Mouse (Mus musculus): Measurements from ENCODE around the gene Cd248.
"Not testable (repeated sequence)": the region's sequence is repeated elsewhere in the genome, so short reads cannot be mapped to it uniquely, and the experiment has no call there.

Cd248 gene

GRCm38 (mm10) chr19:5072389-5073019 lies 4.6 kb downstream of the Cd248 start:
- CTCF ChIA-PET = interaction anchor here (0.6 kb wide), 1 partner anchor 68 kb away, joined by 3 read pairs; no protein-coding TSS in a partner anchor

GRCm38 (mm10) chr19:5073028-5073427 lies 5.2 kb downstream of the Cd248 start:
- CTCF ChIA-PET = no interaction called here

- CTCF ChIA-PET = interaction anchor here (0.5 to 0.6 kb wide), 2 partner anchors 44 to 183 kb away, joined by 3 read pairs; no protein-coding TSS in a partner anchor
These were observed 5.6 kb downstream of the Cd248 start for GRCm38 (mm10) chr19:5073518-5073917.

DNA sequence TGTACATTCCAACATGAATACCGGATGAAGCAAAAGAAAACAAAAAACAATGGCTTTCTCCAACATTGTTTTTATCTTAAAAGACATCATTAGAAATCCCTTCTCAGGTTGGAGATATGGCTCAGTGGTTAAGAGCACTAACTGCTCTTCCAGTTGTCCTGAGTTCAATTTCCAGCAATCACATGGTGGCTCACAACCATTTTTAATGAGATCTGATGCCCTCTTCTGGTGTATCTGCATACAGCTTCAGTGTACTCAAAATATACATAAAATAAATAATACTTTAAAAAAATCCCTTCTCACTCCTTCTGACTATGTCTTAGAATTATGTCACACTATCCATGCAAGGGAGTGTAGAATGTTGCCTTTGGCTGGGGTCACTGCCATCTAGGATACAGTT lies 11.4 kb downstream of the Cd248 start:
- CTCF ChIA-PET = interaction anchor here (0.7 to 0.9 kb wide), 2 partner anchors 59 to 62 kb away, joined by 4 to 6 read pairs; no protein-coding TSS in a partner anchor

DNA sequence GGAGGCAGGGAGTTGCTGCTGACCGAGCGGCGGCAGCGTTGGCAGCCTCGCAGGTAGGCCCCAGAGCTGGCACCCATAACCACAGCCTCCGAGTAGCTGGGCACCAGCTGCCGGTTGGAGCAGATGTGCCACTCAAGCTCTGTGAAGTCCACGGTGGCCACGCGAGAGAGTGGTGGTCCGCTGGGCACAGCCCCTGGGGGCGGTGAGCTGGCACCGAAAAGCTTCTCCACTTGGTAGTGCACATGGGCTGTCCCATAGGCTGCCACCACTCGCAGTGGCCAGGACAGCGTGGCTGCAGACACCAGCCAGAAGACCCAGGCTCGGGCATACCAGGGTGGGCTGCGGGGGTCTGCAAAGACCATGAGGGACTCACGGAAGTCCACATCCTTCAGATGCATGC lies 14.1 kb downstream of the Cd248 start:
- CTCF ChIA-PET = interaction anchor here (0.5 kb wide), 2 partner anchors 487 to 602 kb away, joined by 3 to 4 read pairs; no protein-coding TSS in a partner anchor

DNA sequence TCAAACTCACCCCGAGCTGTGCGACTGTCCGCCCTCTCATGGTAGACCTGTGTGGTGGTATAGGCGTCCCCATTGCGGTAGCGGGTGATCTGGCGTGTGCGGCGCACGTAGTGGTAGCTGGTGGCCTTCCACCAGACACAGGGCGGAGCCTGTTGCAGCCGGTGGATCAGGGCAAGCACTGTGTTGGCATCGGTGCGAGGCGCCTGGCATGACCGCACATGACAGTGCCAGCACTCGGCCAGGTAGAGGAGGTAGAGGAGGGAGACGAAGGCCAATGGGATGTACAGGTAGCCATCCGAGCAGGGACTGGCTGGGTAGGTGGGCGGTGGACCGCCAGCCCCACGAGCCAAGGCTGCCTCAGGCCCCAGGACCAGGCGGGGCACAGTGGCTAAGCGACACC lies 14.7 kb downstream of the Cd248 start:
- CTCF ChIA-PET = interaction anchor here (0.5 kb wide), 1 partner anchor 602 kb away, joined by 4 read pairs; no protein-coding TSS in a partner anchor

DNA sequence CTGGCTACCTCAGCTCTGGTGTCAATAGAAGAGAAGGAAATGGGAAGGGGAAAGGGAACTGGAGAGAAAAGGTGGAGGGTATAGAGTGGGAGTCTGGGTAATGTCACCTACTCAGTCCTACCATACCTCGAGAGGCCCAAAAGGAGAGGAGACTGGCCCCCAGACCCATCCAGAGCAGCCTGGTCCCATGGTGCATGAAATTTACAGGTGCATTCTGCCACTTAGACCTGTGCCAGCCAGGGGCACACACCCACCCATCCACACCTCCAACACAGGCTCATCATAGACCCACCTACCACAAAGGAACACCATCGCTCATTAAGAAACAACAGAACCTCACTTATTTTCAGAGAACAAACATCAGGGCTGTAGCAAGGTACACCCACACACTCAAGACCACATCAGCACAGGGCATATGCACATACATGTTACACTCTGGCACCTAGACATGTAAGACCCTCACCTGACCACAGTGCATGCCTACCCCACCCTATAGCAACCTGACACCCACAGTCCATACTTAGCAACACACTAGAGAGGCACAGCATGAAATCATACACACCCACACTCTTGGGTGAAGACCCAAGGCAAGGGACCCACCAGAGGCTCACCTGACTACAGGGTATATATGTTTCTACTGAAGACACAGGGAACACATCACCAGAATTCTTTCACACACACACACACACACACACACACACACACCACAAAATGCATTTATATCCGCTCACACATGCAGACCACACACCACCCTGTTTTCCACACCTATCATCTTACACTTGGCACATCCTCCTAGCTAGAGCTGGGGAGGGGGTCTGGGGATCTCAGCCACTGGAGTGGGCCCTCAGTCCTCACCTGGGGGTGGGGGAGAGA lies 16.3 kb downstream of the Cd248 start:
- CTCF ChIA-PET = interaction anchor here (0.5 kb wide), 1 partner anchor 106 kb away, joined by 16 read pairs; no protein-coding TSS in a partner anchor

GRCm38 (mm10) chr19:5084834-5085144 lies 16.9 kb downstream of the Cd248 start:
- CTCF ChIA-PET = no interaction called here

GRCm38 (mm10) chr19:5085145-5085863 lies 17.4 kb downstream of the Cd248 start, which contains the start of gene Tmem151a:
Gene Tmem151a, minus strand, starts transcription at chr19:5085531.
- CTCF ChIA-PET = no interaction called here

DNA sequence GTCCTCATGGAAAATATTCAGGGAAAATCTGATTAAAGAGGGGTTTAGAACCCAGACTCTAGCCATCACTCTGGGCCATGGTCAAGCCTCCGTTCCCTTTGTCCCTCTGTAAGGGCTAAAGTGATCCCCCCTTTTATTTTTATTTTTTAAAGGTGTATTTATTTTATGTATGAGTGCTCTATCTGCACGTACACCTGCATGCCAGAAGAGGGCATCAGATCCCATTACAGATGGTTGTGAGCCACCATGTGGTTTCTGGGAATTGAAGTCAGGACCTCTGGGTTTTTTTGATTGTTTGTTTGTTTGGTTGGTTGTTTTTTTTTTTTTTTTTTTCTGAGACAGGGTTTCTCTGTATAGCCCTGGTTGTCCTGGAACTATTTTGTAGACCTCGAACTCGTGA lies 18.7 kb downstream of the Cd248 start:
- CTCF ChIA-PET = not testable (repeated sequence)

DNA sequence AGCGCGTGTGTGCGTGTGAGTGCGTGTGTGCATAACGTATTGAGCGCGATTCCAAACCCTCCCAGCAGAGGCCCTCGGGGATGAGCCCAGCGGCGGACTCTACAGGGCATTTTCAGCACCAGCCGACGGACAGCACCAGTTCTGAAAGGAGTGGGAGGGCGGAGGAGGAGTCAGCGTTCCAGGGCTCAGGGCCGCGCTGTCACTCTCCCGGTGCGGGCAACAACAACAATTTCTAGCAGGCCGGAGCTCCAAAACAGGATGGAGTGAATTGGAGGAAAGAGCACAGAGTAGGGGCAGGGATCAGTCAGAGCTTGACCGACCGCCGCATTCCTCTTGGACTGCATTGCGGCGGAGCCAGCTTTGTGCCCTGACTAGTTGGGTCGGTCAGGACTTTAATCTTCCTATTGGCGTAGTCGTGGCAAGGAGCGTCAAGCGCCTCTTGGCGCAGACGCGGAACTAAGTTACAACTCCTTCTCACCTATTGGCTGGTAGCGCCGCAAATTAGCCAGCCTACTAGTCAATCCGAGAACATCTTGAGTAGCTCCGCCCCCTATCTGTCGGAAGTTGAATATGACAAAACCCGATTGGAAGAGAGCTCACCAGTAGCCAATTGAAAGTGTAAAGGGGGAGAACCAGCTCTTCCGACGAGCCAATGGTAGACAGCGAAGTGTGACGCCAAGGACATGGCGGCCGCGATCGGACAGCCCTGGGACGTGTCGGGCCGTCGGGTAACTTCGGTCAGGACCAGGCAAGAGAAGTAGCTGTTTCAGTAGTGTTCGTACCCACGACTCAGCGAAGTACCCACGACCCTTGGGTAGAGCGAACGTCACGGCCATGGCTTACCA lies 20.2 kb downstream of the Cd248 start, which contains the start of gene Yif1a:
Gene Yif1a (plus strand): TSS at position 655 of the 845 bp plus-strand sequence.
- CTCF ChIA-PET = no interaction called here

DNA sequence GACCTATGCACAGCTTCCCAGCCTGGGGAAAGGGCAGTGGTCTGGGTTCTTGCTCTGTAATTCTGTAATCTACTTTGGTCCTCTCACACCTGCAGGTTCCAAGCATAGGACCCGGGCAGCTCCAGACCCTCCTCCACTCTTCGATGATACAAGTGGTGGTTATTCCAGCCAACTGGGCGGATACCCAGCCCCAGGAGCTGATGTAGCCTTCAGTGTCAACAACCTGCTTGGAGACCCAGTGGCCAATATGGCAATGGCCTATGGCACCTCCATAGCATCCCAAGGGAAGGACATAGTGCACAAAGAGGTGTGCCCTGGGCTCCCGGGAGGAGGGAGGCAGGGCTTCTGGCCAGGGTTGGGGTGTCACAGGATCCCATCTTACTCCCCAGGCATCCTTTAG lies 21.4 kb downstream of the Cd248 start:
- CTCF ChIA-PET = interaction anchor here (0.5 to 0.9 kb wide), 3 partner anchors 13 to 1751 kb away, joined by 3 to 7 read pairs (median 4); no protein-coding TSS in a partner anchor

DNA sequence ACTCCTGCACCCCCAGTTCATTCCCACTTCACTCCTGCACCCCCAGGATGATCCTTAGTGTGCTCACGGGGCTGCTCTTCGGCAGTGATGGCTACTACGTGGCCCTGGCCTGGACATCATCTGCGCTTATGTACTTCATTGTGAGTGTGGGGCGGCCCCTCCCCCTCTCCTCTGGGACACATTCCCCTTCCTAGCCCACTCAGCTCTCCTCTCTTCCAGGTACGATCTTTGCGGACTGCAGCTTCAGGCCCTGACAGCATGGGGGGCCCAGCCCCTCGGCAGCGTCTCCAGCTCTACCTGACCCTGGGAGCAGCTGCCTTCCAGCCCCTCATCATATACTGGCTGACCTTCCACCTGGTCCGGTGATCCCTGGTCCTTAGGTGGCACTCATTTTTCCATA lies 24.2 kb downstream of the Cd248 start:
- CTCF ChIA-PET = no interaction called here

- CTCF ChIA-PET = no interaction called here
These were observed 25.8 kb downstream of the Cd248 start for GRCm38 (mm10) chr19:5093481-5094242.

DNA sequence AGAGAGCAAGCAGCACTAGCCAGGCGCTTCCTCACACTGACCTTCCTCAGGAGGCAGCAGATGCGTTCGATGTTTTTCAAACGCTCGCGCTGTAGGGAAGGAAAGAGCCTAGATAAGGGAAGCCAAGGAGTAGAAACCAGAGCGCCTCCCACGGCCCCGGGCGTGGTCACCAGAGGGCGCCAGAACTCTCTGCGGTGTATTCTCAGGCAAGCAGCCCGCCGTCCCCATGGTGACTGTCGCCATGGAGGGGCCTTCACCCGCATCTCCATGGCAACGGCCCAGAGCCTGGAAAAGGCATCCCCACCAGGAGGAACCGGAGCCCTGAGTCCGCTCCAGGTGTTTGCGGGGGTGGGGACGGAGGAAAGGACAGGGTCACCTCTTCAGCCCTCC lies 26.4 kb downstream of the Cd248 start:
- CTCF ChIA-PET = no interaction called here

GRCm38 (mm10) chr19:5094746-5095417 lies 27.0 kb downstream of the Cd248 start:
- CTCF ChIA-PET = no interaction called here

GRCm38 (mm10) chr19:5095887-5096474 lies 28.1 kb downstream of the Cd248 start:
- CTCF ChIA-PET = no interaction called here

DNA sequence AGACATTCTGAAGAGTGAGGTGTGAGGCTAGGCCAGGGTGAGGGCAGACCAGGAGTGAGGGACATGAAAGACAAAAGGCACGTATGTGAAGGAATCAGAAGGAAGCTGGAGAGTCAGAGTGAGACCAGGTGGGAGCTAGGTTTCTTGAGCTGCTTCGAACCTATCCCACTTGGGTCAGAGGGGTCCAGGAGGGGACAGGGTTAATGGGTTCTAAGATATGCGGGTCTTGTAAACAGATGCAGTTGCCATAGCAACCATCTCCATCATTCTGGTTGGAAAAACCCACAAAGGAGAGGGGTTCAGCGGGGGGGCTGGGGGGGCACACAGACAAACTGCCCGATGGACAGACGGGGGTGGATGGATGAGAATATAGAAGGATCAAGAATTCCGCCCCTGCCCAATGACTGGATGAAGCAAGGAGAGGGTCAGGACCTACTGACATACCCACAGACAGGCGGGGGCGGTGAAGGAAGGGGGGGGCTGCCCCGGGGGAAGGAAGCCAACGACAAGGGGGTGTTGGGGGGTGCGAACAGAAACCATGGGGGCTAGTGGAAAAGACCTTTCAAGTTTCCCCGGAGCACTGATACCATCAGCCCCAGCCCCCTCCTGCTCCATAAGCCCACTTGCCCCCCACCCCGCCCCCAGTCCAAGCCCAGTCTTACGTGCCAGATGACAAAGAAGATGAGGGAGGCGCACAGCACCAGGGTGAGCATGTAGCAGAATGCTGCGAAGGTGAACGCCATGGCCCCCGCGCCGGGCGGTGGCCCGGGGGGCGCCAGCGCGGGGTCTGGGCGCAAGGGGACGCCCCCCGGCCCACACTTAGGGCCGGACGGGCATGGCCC lies 29.9 kb downstream of the Cd248 start:
- CTCF ChIA-PET = interaction anchor here (0.5 to 0.6 kb wide), 4 partner anchors 66 to 1215 kb away, joined by 3 to 9 read pairs (median 4); no protein-coding TSS in a partner anchor

Data from spleen, embryonic (tissue).